Mouse (Mus musculus) stomach, embryonic 16.5 days (tissue): ENCODE data around the gene Misp. TPM values are rescaled to one million over a fixed set of nuclear protein-coding genes. Genes with fewer than 3 reads are reported as not detected.

Experiments used
- ATAC-seq: fragments of 200-750 bp; cut with Nextera tagmentation; 2 replicates; pipeline ENCODE4 v1.8.0; 2017; ENCODE audit warnings: moderate number of reproducible peaks, moderate TSS enrichment; ENCODE audit not compliant: insufficient read depth, low FRiP score
- H3K27ac ChIP-seq: fragments of 300-500 bp; sonication (generic); 2 replicates; pipeline ENCODE4 v1.5.1; 2014; ENCODE audit warnings: low read length
- H3K27me3 ChIP-seq: fragments of 300-500 bp; sonication (generic); 2 replicates; pipeline ENCODE4 v1.6.1; 2014; ENCODE audit warnings: low read length, control low read depth, mixed read lengths; ENCODE audit not compliant: control insufficient read depth, insufficient read depth
- H3K36me3 ChIP-seq: fragments of 300-500 bp; sonication (generic); 2 replicates; pipeline ENCODE4 v1.6.1; 2014; ENCODE audit warnings: low read length; ENCODE audit not compliant: control insufficient read depth, insufficient read depth
- H3K4me1 ChIP-seq: fragments of 300-500 bp; sonication (generic); 2 replicates; pipeline ENCODE4 v1.6.1; 2014; ENCODE audit warnings: low read length, control low read depth, mixed read lengths; ENCODE audit not compliant: control insufficient read depth, insufficient read depth
- H3K4me2 ChIP-seq: fragments of 300-500 bp; sonication (generic); 2 replicates; pipeline ENCODE4 v1.6.1; 2014; ENCODE audit warnings: low read depth, low read length, mixed read lengths
- H3K4me3 ChIP-seq: fragments of 300-500 bp; sonication (generic); replicated peaks from 2 replicates; pipeline ENCODE4 v1.5.1; 2014; ENCODE audit warnings: mild to moderate bottlenecking, low read length
- H3K9ac ChIP-seq: fragments of 300-500 bp; sonication (generic); 2 replicates; pipeline ENCODE4 v1.6.1; 2014; ENCODE audit warnings: low read length
- H3K9me3 ChIP-seq: fragments of 300-500 bp; sonication (generic); replicated peaks from 2 replicates; pipeline ENCODE4 v1.6.1; 2016; ENCODE audit warnings: low read length, control low read depth; ENCODE audit not compliant: control insufficient read depth
- WGBS: fragments of 180-500 bp; shearing (Covaris S2); extraction: QIAGEN DNeasy Blood & Tissue Kit; methylation state at CpG from one replicate; pipeline ENCODE4 v1.1.7; 2014; 5-methylcytosine and 5-hydroxymethylcytosine counted together
- polyA plus RNA-seq: library from polyadenylated mRNA; unstranded; fragments of >200 nt; fragmentation: Nextera tagmentation; extraction: Ambion mirVana; gene quantifications from 2 replicates; pipeline ENCODE4 v1.2.1, GENCODE M21; 2015

Gene Misp
- polyA plus RNA-seq, 1 experiment from 2014 or later: 50.6 TPM

GRCm38 (mm10) chr10:79801837-79802236, 19.0 kb upstream of the Misp start:
- H3K36me3 ChIP-seq: no peaks in the 10 kb centered on the region
- H3K27ac ChIP-seq: no peak overlapping the region
- H3K27me3 ChIP-seq: no peaks in the 10 kb centered on the region
- no peaks in the 10 kb centered on the region for H3K9me3 ChIP-seq
- peaks cover 19% of the 10 kb centered on the region for H3K4me1 ChIP-seq
- no peak overlapping the region for H3K4me2 ChIP-seq
- WGBS: 48% methylated on average over 3 of the region's 3 CpGs
- ATAC-seq: no peak
- H3K9ac ChIP-seq: no peak overlapping the region
- no peak overlapping the region for H3K4me3 ChIP-seq

GRCm38 (mm10) chr10:79802331-79802971, 18.3 kb upstream of the Misp start:
- no peak overlapping the region for H3K4me2 ChIP-seq
- H3K4me3 ChIP-seq: no peak overlapping the region
- H3K9me3 ChIP-seq: no peaks in the 10 kb centered on the region
- H3K27me3 ChIP-seq: no peaks in the 10 kb centered on the region
- 48% methylated on average over 11 of the region's 11 CpGs for WGBS
- ATAC-seq: no peak
- no peak overlapping the region for H3K9ac ChIP-seq
- H3K4me1 ChIP-seq: peaks cover 18% of the 10 kb centered on the region
- no peaks in the 10 kb centered on the region for H3K36me3 ChIP-seq
- no peak overlapping the region for H3K27ac ChIP-seq

GRCm38 (mm10) chr10:79803716-79804323, 17.0 kb upstream of the Misp start:
- H3K27ac ChIP-seq: no peak overlapping the region
- no peak overlapping the region for H3K4me3 ChIP-seq
- H3K4me1 ChIP-seq: peaks cover 18% of the 10 kb centered on the region
- H3K27me3 ChIP-seq: no peaks in the 10 kb centered on the region
- no peak for ATAC-seq
- no peaks in the 10 kb centered on the region for H3K9me3 ChIP-seq
- H3K4me2 ChIP-seq: peak overlapping the region; percentile 16
- 24% methylated on average over 29 of the region's 29 CpGs for WGBS
- peak overlapping the region; percentile 22; the same call in 1 of the 2 replicates for H3K9ac ChIP-seq
- no peaks in the 10 kb centered on the region for H3K36me3 ChIP-seq

- Histone ChIP-seq H3K27ac (no peak overlapping the region), H3K4me3 (no peak overlapping the region), H3K27me3 (no peaks in the 10 kb centered on the region), H3K9me3 (no peaks in the 10 kb centered on the region), H3K9ac (no peak overlapping the region), H3K4me2 (no peak overlapping the region), H3K36me3 (no peaks in the 10 kb centered on the region), H3K4me1 (peaks cover 18% of the 10 kb centered on the region)
- 55% methylated on average over 11 of the region's 11 CpGs for WGBS
- ATAC-seq: no peak
Observed at GRCm38 (mm10) chr10:79805636-79806035, 15.2 kb upstream of the Misp start.

GRCm38 (mm10) chr10:79806331-79806730, 14.5 kb upstream of the Misp start:
- H3K9ac ChIP-seq: no peak overlapping the region
- 80% methylated on average over 9 of the region's 9 CpGs for WGBS
- no peaks in the 10 kb centered on the region for H3K36me3 ChIP-seq
- no peaks in the 10 kb centered on the region for H3K9me3 ChIP-seq
- no peak overlapping the region for H3K4me3 ChIP-seq
- ATAC-seq: no peak
- H3K4me2 ChIP-seq: no peak overlapping the region
- peaks cover 18% of the 10 kb centered on the region for H3K4me1 ChIP-seq
- H3K27ac ChIP-seq: no peak overlapping the region
- no peaks in the 10 kb centered on the region for H3K27me3 ChIP-seq

GRCm38 (mm10) chr10:79806972-79807371, 13.8 kb upstream of the Misp start:
- Histone ChIP-seq H3K4me2 (no peak overlapping the region), H3K27me3 (no peaks in the 10 kb centered on the region), H3K9ac (no peak overlapping the region), H3K4me1 (peaks cover 18% of the 10 kb centered on the region), H3K27ac (no peak overlapping the region), H3K36me3 (no peaks in the 10 kb centered on the region), H3K9me3 (no peaks in the 10 kb centered on the region), H3K4me3 (no peak overlapping the region)
- WGBS: 79% methylated on average over 10 of the region's 10 CpGs
- ATAC-seq: peak; percentile 48; the same call in 1 of the 2 replicates

- H3K9ac ChIP-seq: no peak overlapping the region
- WGBS: 70% methylated on average over 11 of the region's 11 CpGs
- no peak; the same call in 1 of the 2 replicates for ATAC-seq
- no peaks in the 10 kb centered on the region for H3K27me3 ChIP-seq
- H3K4me2 ChIP-seq: no peak overlapping the region
- H3K9me3 ChIP-seq: no peaks in the 10 kb centered on the region
- no peak overlapping the region for H3K4me3 ChIP-seq
- H3K27ac ChIP-seq: peak overlapping the region; percentile 17; the same call in 1 of the 2 replicates
- peaks cover 14% of the 10 kb centered on the region for H3K4me1 ChIP-seq
- no peaks in the 10 kb centered on the region for H3K36me3 ChIP-seq
Observed at GRCm38 (mm10) chr10:79807826-79808225, 13.0 kb upstream of the Misp start.

- no peak overlapping the region for H3K9ac ChIP-seq
- no peaks in the 10 kb centered on the region for H3K27me3 ChIP-seq
- WGBS: 83% methylated on average over 11 of the region's 11 CpGs
- ATAC-seq: no peak
- no peak overlapping the region for H3K4me3 ChIP-seq
- H3K9me3 ChIP-seq: no peaks in the 10 kb centered on the region
- H3K27ac ChIP-seq: no peak overlapping the region
- no peaks in the 10 kb centered on the region for H3K36me3 ChIP-seq
- H3K4me1 ChIP-seq: peaks cover 8% of the 10 kb centered on the region
- H3K4me2 ChIP-seq: no peak overlapping the region
Observed at GRCm38 (mm10) chr10:79808728-79809127, 12.1 kb upstream of the Misp start.

GRCm38 (mm10) chr10:79811736-79812637, 8.8 kb upstream of the Misp start:
- Histone ChIP-seq H3K4me3 (no peak overlapping the region), H3K36me3 (0 out of 2 replicates have a peak, but pooled peaks cover 4% of the 10 kb centered on the region), H3K27me3 (no peaks in the 10 kb centered on the region), H3K4me2 (no peak overlapping the region), H3K9ac (no peak overlapping the region), H3K27ac (no peak overlapping the region), H3K4me1 (0 out of 2 replicates have a peak, but pooled peaks cover 2% of the 10 kb centered on the region), H3K9me3 (no peaks in the 10 kb centered on the region)
- peak; percentile 51; the same call in 1 of the 2 replicates for ATAC-seq
- 29% methylated on average over 15 of the region's 15 CpGs for WGBS
